Mouse (Mus musculus): Measurements from ENCODE around the gene Gm45337. TPM values are rescaled to one million over a fixed set of nuclear protein-coding genes. Genes with fewer than 3 reads are reported as not detected.
"Not testable (repeated sequence)": the region's sequence is repeated elsewhere in the genome, so short reads cannot be mapped to it uniquely, and the experiment has no call there.

Gm45337 gene
- total and polyA plus RNA-seq, 2 experiments from 2014 or later: not detected

DNA sequence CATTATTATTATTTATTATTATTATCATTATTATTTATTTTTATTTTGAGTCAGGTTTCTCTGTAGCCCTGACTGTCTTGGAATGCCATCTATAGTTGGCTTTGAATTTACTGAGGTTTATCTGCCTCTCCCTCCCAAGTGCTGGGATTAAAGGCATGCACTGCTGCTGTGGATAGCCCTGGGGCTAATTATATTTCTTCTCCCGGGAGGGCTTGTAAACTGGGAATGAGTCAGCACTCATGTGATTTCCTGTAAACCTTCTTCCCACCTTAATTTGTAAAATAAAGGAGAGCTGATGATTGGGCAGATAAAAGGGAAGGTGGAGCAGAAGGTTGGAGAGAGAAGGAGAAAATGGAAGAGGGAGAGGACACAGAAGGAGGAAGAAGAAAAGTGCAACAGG, 3.7 kb downstream of the Gm45337 start:
- TF ChIP-seq CTCF (IDR thresholded peaks at IDR 0.05; ENCODE audit: low read depth): no peak
- Histone ChIP-seq H3K4me2 (ENCODE audit: low read depth, low read length) (no peak overlapping the region), H3K4me3 (ENCODE audit: low read length) (no peak overlapping the region), H3K9me3 (ENCODE audit: low read length) (no peaks in the 10 kb centered on the region), H3K27ac (no peak overlapping the region), H3K27me3 (ENCODE audit: insufficient read depth, low read length) (no peaks in the 10 kb centered on the region), H3K4me1 (ENCODE audit: insufficient read depth, low read length) (no peaks in the 10 kb centered on the region), H3K36me3 (ENCODE audit: insufficient read depth, low read length) (no peaks in the 10 kb centered on the region), H3K9ac (replicated peaks; ENCODE audit: low read length) (no peak overlapping the region)
- ATAC-seq (no peak), DNase-seq (ENCODE audit: low spot score) (no peak)
- 52% methylated on average over 1 of the region's 1 CpGs for WGBS

GRCm38 (mm10) chr7:142135934-142136333, 8.5 kb downstream of the Gm45337 start, which contains the start of gene Gm39115:
TSS of gene Gm39115 (minus strand) at chr7:142136034.
- ATAC-seq; H3K4me1 ChIP-seq (ENCODE audit: insufficient read depth, low read length); H3K27me3 ChIP-seq (ENCODE audit: insufficient read depth, low read length); H3K9ac ChIP-seq (replicated peaks; ENCODE audit: low read length); H3K9me3 ChIP-seq (ENCODE audit: low read length); H3K27ac ChIP-seq; H3K4me3 ChIP-seq (ENCODE audit: low read length); H3K36me3 ChIP-seq (ENCODE audit: insufficient read depth, low read length); DNase-seq (ENCODE audit: low spot score); H3K4me2 ChIP-seq (ENCODE audit: low read depth, low read length): not testable (repeated sequence)
- 57% methylated on average over 2 of the region's 2 CpGs for WGBS

DNA sequence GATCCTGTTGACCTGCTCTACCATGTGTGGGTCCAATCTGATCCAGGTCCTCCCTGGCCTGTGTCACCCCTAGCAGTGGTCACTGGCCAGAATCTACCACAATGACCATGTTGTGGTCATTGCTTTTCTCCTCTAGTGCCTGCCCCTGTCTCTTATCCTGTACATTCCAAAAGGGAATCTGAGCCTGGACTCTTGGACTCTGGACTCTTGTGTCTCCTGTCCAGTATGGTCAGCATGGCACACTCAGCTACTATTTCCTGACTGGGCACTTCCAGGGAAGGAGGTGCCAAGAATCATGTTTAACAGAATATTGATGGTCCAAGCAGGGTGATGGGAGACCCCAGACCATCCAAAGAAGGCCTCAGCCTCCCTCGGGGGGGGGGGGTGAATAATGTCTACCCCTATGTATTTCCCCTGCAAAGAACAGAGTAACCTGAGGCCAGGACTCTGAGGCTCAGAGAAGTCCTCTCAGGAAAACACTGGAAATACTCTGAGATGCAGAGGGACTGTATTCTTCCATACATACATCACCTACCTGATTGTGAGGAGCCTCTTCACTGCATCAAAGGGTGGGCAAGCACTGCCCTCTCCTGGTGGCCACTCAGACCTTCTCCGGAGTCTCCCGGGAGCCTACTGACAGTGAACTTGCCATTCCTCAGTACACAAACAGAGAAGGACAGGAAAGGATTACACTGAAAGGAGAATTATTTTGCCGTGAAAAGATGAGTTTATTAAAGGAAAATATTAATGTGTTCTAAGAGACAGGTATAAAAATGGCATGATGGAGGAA, 10.0 kb downstream of the Gm45337 start:
- no peak overlapping the region for H3K4me2 ChIP-seq (ENCODE audit: low read depth, low read length)
- no peaks in the 10 kb centered on the region for H3K36me3 ChIP-seq (ENCODE audit: insufficient read depth, low read length)
- no peaks in the 10 kb centered on the region for H3K4me1 ChIP-seq (ENCODE audit: insufficient read depth, low read length)
- H3K9ac ChIP-seq (replicated peaks; ENCODE audit: low read length): no peak overlapping the region
- DNase-seq (ENCODE audit: low spot score): peak; percentile 60
- TF ChIP-seq CTCF (IDR thresholded peaks at IDR 0.05; ENCODE audit: low read depth): peak; percentile 68
- no peak overlapping the region for H3K27ac ChIP-seq
- no peaks in the 10 kb centered on the region for H3K27me3 ChIP-seq (ENCODE audit: insufficient read depth, low read length)
- no peak overlapping the region for H3K4me3 ChIP-seq (ENCODE audit: low read length)
- peak; percentile 55; the same call in 1 of the 2 replicates for ATAC-seq
- no peaks in the 10 kb centered on the region for H3K9me3 ChIP-seq (ENCODE audit: low read length)
- WGBS: 62% methylated on average over 4 of the region's 4 CpGs

DNA sequence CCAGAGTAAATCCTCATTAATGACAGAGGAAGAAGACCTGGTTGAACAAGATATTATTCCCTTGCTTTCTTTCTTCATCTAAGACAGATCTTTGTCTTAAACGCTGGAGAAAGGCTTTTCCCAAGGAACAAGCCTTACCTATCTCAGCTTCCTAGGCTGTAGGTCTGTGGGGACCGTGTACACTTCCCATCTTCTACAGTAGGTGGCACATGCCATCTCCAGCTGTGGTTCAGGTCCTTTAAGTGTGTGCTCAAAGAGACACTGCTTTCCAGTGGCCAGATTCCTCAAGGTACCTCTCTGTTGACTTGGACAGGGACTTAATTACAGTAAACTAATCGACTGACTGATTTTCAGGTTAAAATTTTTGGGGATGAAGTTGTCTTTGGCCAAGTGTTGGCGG, 15.6 kb downstream of the Gm45337 start:
- WGBS: 62% methylated on average over 4 of the region's 4 CpGs
- no peak overlapping the region for H3K4me3 ChIP-seq (ENCODE audit: low read length)
- no peak overlapping the region for H3K4me2 ChIP-seq (ENCODE audit: low read depth, low read length)
- H3K4me1 ChIP-seq (ENCODE audit: insufficient read depth, low read length): no peaks in the 10 kb centered on the region
- no peaks in the 10 kb centered on the region for H3K36me3 ChIP-seq (ENCODE audit: insufficient read depth, low read length)
- H3K27me3 ChIP-seq (ENCODE audit: insufficient read depth, low read length): no peaks in the 10 kb centered on the region
- peak; percentile 25; the same call in 1 of the 2 replicates for TF ChIP-seq CTCF (IDR thresholded peaks at IDR 0.05; ENCODE audit: low read depth)
- DNase-seq (ENCODE audit: low spot score): no peak
- H3K27ac ChIP-seq: no peak overlapping the region
- ATAC-seq: no peak
- H3K9me3 ChIP-seq (ENCODE audit: low read length): no peaks in the 10 kb centered on the region
- no peak overlapping the region for H3K9ac ChIP-seq (replicated peaks; ENCODE audit: low read length)

- H3K9me3 ChIP-seq (ENCODE audit: low read length); ATAC-seq; H3K27me3 ChIP-seq (ENCODE audit: insufficient read depth, low read length); DNase-seq (ENCODE audit: low spot score); H3K27ac ChIP-seq; H3K4me3 ChIP-seq (ENCODE audit: low read length); H3K9ac ChIP-seq (replicated peaks; ENCODE audit: low read length); H3K4me2 ChIP-seq (ENCODE audit: low read depth, low read length); H3K4me1 ChIP-seq (ENCODE audit: insufficient read depth, low read length); H3K36me3 ChIP-seq (ENCODE audit: insufficient read depth, low read length): not testable (repeated sequence)
- 88% methylated on average over 1 of the region's 1 CpGs for WGBS
Observed at GRCm38 (mm10) chr7:142120629-142121028, 23.8 kb downstream of the Gm45337 start, which contains the start of gene Gm45618. TSS of gene Gm45618 (minus strand) at chr7:142120729.

DNA sequence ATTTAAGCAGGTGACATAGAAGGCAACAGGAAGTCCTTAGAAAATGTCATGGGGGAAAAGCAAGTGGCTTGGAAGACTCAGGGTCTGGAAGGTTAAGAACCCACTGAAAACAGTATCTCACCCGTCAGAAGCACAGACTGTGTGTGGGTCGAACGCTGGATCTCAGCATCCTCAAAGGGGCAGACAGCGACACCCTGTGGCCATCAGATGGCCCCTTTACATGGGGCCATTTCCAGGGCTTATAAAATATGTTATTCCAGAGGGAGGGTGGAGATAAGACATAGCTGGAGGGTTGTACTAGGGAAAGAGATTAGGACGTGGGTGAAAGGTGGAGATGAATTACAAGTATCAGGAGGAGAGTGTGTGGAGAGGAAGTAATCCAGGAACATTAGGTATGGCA, 24.8 kb downstream of the Gm45337 start:
- Histone ChIP-seq H3K4me1 (ENCODE audit: insufficient read depth, low read length) (no peaks in the 10 kb centered on the region), H3K4me3 (ENCODE audit: low read length) (no peak overlapping the region), H3K27ac (no peak overlapping the region), H3K27me3 (ENCODE audit: insufficient read depth, low read length) (no peaks in the 10 kb centered on the region), H3K9ac (replicated peaks; ENCODE audit: low read length) (no peak overlapping the region), H3K9me3 (ENCODE audit: low read length) (no peaks in the 10 kb centered on the region), H3K36me3 (ENCODE audit: insufficient read depth, low read length) (no peaks in the 10 kb centered on the region), H3K4me2 (ENCODE audit: low read depth, low read length) (no peak overlapping the region)
- ATAC-seq (no peak), DNase-seq (ENCODE audit: low spot score) (peak; percentile 48)
- 19% methylated on average over 5 of the region's 5 CpGs for WGBS
- TF ChIP-seq CTCF (IDR thresholded peaks at IDR 0.05; ENCODE audit: low read depth): peak; percentile 60

- no peak for DNase-seq (ENCODE audit: low spot score)
- Histone ChIP-seq H3K27me3 (ENCODE audit: insufficient read depth, low read length) (no peaks in the 10 kb centered on the region), H3K9ac (replicated peaks; ENCODE audit: low read length) (no peak overlapping the region), H3K4me2 (ENCODE audit: low read depth, low read length) (no peak overlapping the region), H3K36me3 (ENCODE audit: insufficient read depth, low read length) (no peaks in the 10 kb centered on the region), H3K27ac (no peak overlapping the region), H3K9me3 (ENCODE audit: low read length) (no peaks in the 10 kb centered on the region), H3K4me1 (ENCODE audit: insufficient read depth, low read length) (no peaks in the 10 kb centered on the region), H3K4me3 (ENCODE audit: low read length) (no peak overlapping the region)
- no peak for TF ChIP-seq CTCF (IDR thresholded peaks at IDR 0.05; ENCODE audit: low read depth)
- no peak for ATAC-seq
- WGBS: 64% methylated on average over 5 of the region's 5 CpGs
Observed at GRCm38 (mm10) chr7:142104747-142105146, 39.7 kb downstream of the Gm45337 start.
